Mouse (Mus musculus) bone marrow macrophage, adult 2 months (primary cell): Measurements from ENCODE around the gene Cdk18.

Source experiments
- CTCF ChIP-seq: IDR thresholded peaks from 2 replicates; pipeline ENCODE4 v1.5.1; 2012; ENCODE audit warnings: low read depth, mild to moderate bottlenecking, low read length, moderate library complexity
- POLR2A ChIP-seq: IDR thresholded peaks from 2 replicates; pipeline ENCODE4 v1.6.1; 2012; ENCODE audit warnings: mild to moderate bottlenecking, low read depth, low read length, borderline replicate concordance

GRCm38 (mm10) chr1:132090266-132090665 lies 49.2 kb downstream of the Cdk18 start:
- no peak for TF ChIP-seq CTCF
- no peak for TF ChIP-seq POLR2A
